Mouse (Mus musculus): ENCODE results near the gene Acadsb. TPM values are rescaled to one million over a fixed set of nuclear protein-coding genes. Genes with fewer than 3 reads are reported as not detected.
"Not testable (repeated sequence)": the region's sequence is repeated elsewhere in the genome, so short reads cannot be mapped to it uniquely, and the experiment has no call there.

The Acadsb gene
- total RNA-seq (2021), result 10 to 100 TPM; 75.5 to 78.6 TPM

GRCm38 (mm10) chr7:131410416-131411058 lies at the start of gene Acadsb, which contains the start of gene Ikzf5:
Gene Acadsb, plus strand, starts transcription at chr7:131410601.
Gene Ikzf5, minus strand, starts transcription at chr7:131410521.
- DNase-seq (ENCODE audit: extremely low spot score in 1 of 2, low spot score in 1 of 2), result peak; percentile 97 to 98

GRCm38 (mm10) chr7:131362269-131362614 lies 48.2 kb upstream of the Acadsb start:
- no peak for DNase-seq (ENCODE audit: extremely low spot score in 1 of 2, low spot score in 1 of 2)

- peak; percentile 81 to 85 for DNase-seq (ENCODE audit: extremely low spot score in 1 of 2, low spot score in 1 of 2)
These were observed 47.6 kb upstream of the Acadsb start, which contains the start of gene 2310057M21Rik for GRCm38 (mm10) chr7:131362615-131363300. Gene 2310057M21Rik, minus strand, starts transcription at chr7:131362759.

- DNase-seq (ENCODE audit: extremely low spot score in 1 of 2, low spot score in 1 of 2), result no peak
These were observed 46.3 kb upstream of the Acadsb start for GRCm38 (mm10) chr7:131364131-131364530.

GRCm38 (mm10) chr7:131370648-131371469 lies 39.5 kb upstream of the Acadsb start, which contains the start of gene Pstk:
Gene Pstk, plus strand, starts transcription at chr7:131371141.
- peak; percentile 81 to 86 for DNase-seq (ENCODE audit: extremely low spot score in 1 of 2, low spot score in 1 of 2)

- no peak for DNase-seq (ENCODE audit: extremely low spot score in 1 of 2, low spot score in 1 of 2)
These were observed 38.9 kb upstream of the Acadsb start for GRCm38 (mm10) chr7:131371470-131371860.

- no peak for DNase-seq (ENCODE audit: extremely low spot score in 1 of 2, low spot score in 1 of 2)
These were observed 38.3 kb upstream of the Acadsb start for GRCm38 (mm10) chr7:131371880-131372651.

GRCm38 (mm10) chr7:131391761-131392160 lies 18.6 kb upstream of the Acadsb start:
- not testable (repeated sequence) for DNase-seq (ENCODE audit: extremely low spot score in 1 of 2, low spot score in 1 of 2)

GRCm38 (mm10) chr7:131409321-131409987 lies 947 bp upstream of the Acadsb start:
- no peak for DNase-seq (ENCODE audit: extremely low spot score in 1 of 2, low spot score in 1 of 2)

- DNase-seq (ENCODE audit: extremely low spot score in 1 of 2, low spot score in 1 of 2), result no peak
These were observed 414 bp upstream of the Acadsb start for GRCm38 (mm10) chr7:131409988-131410385.

- no peak for DNase-seq (ENCODE audit: extremely low spot score in 1 of 2, low spot score in 1 of 2)
These were observed 980 bp downstream of the Acadsb start for GRCm38 (mm10) chr7:131411221-131411940.

GRCm38 (mm10) chr7:131411941-131412270 lies 1.5 kb downstream of the Acadsb start:
- no peak for DNase-seq (ENCODE audit: extremely low spot score in 1 of 2, low spot score in 1 of 2)

- DNase-seq (ENCODE audit: extremely low spot score in 1 of 2, low spot score in 1 of 2), result not testable (repeated sequence)
These were observed 6.3 kb downstream of the Acadsb start for GRCm38 (mm10) chr7:131416742-131417141.

- DNase-seq (ENCODE audit: extremely low spot score in 1 of 2, low spot score in 1 of 2), result no peak
These were observed 7.2 kb downstream of the Acadsb start for GRCm38 (mm10) chr7:131417605-131418004.

- DNase-seq (ENCODE audit: extremely low spot score in 1 of 2, low spot score in 1 of 2), result no peak
These were observed 14.5 kb downstream of the Acadsb start for GRCm38 (mm10) chr7:131424912-131425311.

GRCm38 (mm10) chr7:131427331-131427730 lies 16.9 kb downstream of the Acadsb start:
- no peak for DNase-seq (ENCODE audit: extremely low spot score in 1 of 2, low spot score in 1 of 2)

- peak in 1 of 2 experiments; percentile 47 for DNase-seq (ENCODE audit: extremely low spot score in 1 of 2, low spot score in 1 of 2)
These were observed 21.8 kb downstream of the Acadsb start for GRCm38 (mm10) chr7:131432244-131432643.

GRCm38 (mm10) chr7:131434276-131434675 lies 23.9 kb downstream of the Acadsb start:
- DNase-seq (ENCODE audit: extremely low spot score in 1 of 2, low spot score in 1 of 2), result no peak

GRCm38 (mm10) chr7:131437051-131437450 lies 26.6 kb downstream of the Acadsb start:
- no peak for DNase-seq (ENCODE audit: extremely low spot score in 1 of 2, low spot score in 1 of 2)
